Mouse (Mus musculus) right cerebral cortex, adult 2 months (tissue): ENCODE results near the gene Ppm1h.

Experiments
- DNase-seq, 2 experiments: peaks; one replicate each; pipeline ENCODE4 v3.0.0; 2021 to 2022; ENCODE audit warnings: low spot score in 2 of 2

The Ppm1h gene

GRCm38 (mm10) chr10:122768893-122769341 is 90.4 kb downstream of the Ppm1h start:
- no peak for DNase-seq

GRCm38 (mm10) chr10:122770337-122770736 is 91.8 kb downstream of the Ppm1h start:
- no peak for DNase-seq

- no peak for DNase-seq
Observed at GRCm38 (mm10) chr10:122770987-122771386, 92.4 kb downstream of the Ppm1h start.

- DNase-seq: no peak
Observed at GRCm38 (mm10) chr10:122774169-122774568, 95.6 kb downstream of the Ppm1h start.

- no peak for DNase-seq
Observed at GRCm38 (mm10) chr10:122777436-122777835, 98.9 kb downstream of the Ppm1h start.

DNA sequence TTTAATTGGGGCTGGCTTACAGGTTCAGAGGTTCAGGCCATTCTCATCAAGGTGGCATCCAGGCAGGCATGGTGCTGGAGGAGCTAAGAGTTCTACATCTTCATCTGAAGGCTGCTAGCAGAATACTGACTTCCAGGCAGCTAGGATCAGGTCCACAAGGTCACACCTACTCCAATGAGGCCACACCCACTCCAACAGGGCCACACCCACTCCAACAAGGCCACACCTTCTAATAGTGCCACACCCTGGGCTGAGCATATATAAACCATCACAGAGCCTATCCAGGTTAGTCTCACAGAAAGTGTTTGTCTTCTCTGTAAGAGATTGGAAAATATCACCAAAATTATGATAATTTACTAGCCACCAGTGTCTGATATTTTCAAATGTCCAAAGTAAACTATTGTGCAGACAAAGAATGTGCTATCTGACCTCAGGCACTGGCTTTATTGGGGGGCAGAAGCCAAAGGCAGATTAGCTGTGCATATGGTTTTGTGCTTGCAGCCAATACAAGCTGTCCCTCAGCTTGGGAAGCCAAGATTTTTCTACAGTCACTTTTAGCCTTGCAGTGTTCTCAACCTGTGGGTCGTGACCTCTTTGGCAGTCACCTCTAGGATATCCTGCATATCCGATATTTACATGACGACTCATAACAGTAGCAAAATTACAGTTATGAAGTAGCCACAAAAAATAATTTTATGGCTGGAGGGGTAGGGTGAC is 99.5 kb downstream of the Ppm1h start:
- DNase-seq: no peak

DNA sequence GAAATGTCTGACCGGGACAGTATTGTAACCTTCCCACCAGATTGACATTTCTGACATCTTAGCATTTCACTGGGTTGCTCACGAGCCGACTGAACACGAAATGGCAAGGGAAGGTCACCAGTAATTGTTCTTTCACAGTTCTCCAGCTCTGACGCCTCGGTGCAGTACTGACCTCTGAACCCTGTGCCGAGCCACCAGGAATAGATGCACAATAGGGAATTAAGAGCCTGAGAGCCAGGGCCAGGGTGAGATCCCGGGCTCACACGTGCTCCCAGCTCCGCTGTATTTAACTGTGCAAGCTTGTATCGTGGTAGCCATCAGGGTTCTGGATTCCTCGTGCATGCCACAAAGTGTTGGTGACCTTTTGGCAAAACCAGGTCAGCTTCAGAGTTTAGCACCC is 100.8 kb downstream of the Ppm1h start:
- no peak for DNase-seq

DNA sequence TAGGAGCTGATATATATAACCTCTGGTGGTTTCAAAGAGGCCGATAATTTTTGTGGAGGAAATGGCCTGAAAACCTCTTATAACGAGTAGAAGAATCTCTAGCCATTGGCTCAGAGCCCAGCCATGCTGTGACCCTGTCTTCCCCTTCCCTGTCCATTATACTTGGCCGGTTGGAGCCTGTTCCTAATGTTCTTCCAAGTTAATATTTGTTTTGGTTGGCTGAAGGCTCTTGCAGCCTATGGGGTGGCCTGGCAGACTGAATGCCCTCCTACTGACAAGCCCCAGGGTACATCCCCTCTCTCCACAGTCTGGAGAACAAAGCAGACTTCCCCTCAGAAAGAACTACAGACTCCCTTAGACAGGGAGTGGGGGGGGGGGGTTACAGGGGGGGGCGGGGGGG is 104.2 kb downstream of the Ppm1h start:
- DNase-seq: no peak

DNA sequence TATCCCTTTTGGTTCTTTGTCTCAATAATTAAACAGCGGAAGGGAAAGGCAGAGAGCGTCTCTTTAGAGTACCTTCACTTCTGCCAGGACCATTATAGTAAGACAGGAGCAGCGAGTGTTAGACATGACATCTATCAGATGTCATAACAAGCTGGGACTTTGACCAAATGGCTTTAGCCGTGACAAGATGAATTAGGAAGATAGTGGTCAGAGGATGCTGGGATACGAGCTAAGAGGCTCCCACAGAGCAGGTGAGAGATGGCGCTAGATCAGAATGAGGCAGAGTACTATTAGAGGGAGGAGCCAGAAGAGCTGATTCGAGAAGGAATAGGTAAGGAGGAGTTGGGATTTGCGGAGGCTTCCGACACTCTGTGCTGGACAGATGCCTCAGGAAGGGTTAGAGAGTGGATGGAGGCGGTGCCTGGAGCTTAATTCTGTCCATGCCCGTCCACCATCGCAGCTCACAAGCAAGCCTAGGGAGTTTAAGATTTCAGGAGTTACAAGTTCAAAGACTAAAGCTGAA is 111.1 kb downstream of the Ppm1h start:
- DNase-seq: no peak

- DNase-seq: no peak
Observed at GRCm38 (mm10) chr10:122792021-122792966, 113.7 kb downstream of the Ppm1h start.

DNA sequence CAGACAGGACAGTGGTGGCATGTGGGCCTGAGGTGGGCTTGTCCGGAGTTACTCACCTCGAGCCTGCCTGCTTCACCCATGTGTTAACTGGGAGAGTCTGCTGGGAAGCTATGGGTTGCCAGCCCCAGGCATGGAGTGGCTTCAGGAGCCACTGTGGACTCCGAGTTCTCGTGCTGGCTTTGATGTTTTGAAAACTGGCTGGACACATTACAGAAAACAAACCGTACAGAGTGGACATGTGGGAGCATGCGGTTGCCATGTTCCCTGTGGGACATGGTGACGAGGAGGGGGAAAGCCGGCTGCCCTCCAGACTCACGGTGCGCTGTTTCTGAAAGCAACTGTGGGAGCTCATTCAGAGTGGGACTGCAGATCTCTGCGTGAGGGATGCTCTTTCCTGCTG is 114.6 kb downstream of the Ppm1h start:
- DNase-seq: no peak

- peak; percentile 65 to 66 for DNase-seq
Observed at GRCm38 (mm10) chr10:122794187-122794850, 115.8 kb downstream of the Ppm1h start.

DNA sequence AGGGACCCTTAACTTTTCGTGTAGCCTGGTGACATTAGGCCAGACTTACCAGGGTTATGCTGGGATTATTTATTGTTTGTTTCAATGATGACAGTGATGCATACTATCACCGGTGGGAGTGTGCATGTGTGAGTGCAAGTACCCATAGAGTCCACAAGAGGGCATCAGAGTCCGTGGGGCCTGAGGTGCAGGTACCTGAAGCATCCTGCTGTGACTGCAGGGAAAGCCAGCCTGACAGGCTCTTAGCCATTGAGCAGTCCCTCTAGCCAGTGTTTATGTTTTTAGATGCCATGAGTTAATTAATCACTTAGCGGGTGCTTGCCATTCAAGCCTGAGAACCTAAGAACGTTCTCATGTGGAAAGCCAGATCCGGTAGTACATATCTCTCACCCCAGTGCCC is 119.4 kb downstream of the Ppm1h start:
- DNase-seq: no peak

DNA sequence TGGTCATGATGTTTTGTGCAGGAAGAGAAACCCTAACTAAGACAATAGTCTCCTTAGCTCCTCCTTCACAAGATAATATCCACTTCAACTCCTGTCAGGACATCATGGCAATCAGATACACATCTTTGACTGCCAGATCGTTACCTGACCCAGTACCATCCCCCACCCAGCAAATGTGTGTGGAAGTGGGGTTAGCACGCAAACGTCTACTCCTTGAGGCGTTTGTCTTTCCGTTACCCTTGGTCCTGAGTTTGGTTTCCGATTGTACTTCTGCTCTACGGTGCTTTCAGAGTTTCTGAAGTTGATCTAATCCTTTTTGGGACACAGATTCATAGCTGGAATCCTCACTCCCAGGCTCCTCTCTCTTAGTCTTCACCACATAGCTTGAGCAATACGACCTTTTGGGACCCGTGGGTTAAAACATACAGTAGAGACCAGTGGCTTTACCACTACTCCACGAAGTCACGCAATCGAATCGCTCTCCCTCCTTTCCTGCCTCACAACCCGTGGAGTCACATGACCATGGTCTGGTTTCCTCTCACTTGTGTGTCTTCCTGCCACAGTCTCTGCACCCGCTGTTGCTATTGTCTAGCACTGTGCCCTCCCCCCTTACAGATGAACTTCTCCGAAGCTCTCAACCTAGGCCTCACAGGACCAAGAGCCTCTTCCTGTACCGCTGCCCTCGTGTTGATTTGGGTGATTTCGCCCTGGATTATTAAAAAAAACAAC is 121.6 kb downstream of the Ppm1h start:
- DNase-seq: no peak

GRCm38 (mm10) chr10:122800732-122801110 is 122.2 kb downstream of the Ppm1h start:
- no peak for DNase-seq

DNA sequence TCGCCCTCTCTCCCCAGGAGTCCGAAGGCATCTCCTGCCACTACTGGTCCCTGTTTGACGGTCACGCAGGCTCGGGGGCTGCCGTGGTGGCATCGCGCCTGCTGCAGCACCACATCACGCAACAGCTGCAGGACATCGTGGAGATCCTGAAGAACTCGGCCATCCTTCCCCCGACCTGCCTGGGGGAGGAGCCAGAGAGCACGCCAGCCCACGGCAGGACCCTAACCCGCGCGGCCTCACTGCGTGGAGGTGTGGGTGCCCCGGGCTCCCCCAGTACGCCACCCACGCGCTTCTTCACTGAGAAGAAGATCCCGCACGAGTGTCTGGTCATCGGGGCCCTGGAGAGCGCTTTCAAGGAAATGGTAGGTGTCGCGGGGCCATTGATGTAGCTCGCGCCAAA is 123.7 kb downstream of the Ppm1h start:
- no peak for DNase-seq

DNA sequence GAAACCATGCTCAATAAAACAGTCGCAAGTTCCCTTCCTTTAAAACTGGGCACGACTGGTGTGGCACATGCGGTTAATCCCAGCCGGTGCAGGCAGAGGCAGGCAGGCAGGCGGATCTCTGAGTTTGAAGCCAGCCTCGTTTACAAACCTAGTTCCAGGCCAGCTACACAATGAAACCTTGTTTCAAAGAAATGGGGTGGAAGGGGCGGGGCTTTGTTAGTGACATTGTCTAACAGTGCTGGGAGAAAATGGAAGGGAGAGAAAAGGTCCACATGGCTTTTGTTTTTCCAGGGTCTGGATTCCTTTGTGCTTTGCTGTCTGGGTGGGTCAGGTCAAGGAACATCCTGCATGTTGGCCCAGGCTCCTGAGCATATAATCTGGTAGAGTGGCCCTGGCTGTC is 124.3 kb downstream of the Ppm1h start:
- DNase-seq: no peak

- DNase-seq: peak; percentile 79 to 81
Observed at GRCm38 (mm10) chr10:122803906-122804305, 125.3 kb downstream of the Ppm1h start.

GRCm38 (mm10) chr10:122805866-122806265 is 127.3 kb downstream of the Ppm1h start:
- DNase-seq: no peak

DNA sequence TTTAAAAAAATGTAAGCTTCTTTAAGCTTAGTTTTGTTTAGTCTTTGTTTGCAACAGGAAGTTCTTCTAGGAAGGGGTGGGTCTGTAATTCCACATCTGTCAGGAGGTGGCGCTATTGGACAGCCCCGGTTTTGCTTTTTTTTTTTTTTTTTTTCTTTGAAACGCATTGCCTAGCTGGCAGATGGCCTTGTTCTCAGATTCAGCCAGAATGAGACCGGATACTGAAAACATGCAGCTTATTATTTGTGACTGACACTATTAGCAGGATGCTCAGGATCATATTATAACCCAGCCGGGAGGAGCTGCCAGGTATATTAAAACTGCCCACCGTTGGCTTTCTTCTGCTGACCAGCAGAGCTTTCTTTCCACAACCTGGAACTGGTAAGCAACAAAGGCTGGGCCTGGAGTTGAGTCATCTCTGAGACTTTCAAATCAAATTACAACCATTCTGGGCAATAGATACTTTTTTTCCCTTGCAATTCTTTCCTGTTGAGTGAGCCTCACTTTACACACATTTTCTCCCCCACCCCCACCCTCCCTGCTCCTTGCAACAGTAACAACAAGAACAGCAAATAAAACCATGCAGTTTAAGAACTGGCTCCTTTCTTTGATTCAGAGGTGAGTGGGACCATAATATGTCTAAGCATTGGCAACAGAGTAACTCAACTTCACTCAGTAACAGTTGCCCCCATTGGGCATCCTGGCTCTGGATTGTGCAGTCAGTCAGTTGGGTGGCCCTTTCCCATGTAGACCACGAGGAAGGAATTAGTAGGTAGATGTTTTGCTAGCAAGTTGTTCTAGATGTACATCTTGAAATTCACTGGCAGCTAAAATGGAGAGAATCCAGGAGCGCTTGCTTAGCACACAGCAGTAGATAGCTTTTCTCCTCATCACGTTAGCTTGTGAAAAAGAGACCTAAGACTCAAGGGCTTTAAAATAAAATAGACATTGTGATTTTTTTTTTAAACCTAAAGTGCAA is 128.9 kb downstream of the Ppm1h start:
- DNase-seq: peak; percentile 66 to 72
